Mouse (Mus musculus) left cerebral cortex, postnatal 4 days (tissue): ENCODE measurements around the gene Cycs. TPM values are rescaled to one million over a fixed set of nuclear protein-coding genes. Genes with fewer than 3 reads are reported as not detected.
"Not testable (repeated sequence)": the region's sequence is repeated elsewhere in the genome, so short reads cannot be mapped to it uniquely, and the experiment has no call there.

Experiments used
- DNase-seq: peaks from one replicate; pipeline ENCODE4 v3.0.0-alpha.2; 2022
- intact Hi-C: fragments of 180-260 bp; cut with DNase I; formaldehyde crosslinking; loops from one replicate; pipeline ENCODE4 v1.15.1; 2025
- total RNA-seq, 2 experiments: library from RNA; stranded (reverse); gene quantifications; 2 replicates each; pipeline ENCODE4 v1.2.3; 2021

The Cycs gene
- total RNA-seq = 10 to 100 TPM; 32.3 to 35.4 TPM

DNA sequence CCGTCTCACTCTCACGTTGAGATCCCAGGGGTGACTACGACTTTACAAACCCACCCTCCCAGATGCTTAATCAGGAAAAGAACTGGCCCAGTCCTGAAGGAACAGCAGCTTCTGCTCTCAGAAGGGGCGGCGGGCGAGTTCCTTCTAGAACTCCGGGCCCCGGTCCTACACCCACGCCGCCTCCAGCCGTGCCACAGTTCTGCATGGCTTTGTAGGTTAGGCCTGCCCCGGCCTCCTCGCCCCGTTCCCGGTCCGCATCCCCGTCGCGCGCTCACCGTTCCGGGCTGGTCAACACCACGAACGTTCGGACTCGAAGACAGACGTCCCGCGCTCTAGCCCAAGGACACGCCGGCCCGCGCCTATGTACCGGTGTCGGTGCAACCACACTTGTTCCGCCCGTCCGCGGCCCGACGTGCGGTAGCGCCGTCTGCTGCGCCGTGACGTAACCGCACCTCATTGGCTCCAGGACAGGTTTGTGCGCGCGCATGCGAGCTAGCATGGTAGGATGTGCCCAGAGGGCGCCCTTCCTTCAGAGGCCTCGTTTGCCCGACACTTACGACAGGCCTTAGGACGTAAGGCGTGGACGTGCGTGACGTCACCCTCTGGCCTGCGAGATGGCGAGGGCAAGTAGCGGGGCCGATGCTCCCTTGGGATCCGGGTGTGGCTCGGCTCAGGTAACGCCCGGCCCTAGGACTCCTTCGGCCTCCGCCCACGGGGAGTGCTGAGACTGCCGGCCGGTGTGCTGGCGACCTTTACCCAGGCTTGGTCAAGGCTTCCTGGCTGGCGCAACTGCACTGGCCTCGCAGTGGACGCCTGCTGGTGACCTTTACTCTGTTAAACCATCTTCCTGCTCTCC, at the start of gene Cycs:
Gene Cycs, minus strand, starts transcription at position 398 of the 856 bp plus-strand sequence.
- DNase-seq = peak; percentile 100
- intact Hi-C loops = no loop called here

DNA sequence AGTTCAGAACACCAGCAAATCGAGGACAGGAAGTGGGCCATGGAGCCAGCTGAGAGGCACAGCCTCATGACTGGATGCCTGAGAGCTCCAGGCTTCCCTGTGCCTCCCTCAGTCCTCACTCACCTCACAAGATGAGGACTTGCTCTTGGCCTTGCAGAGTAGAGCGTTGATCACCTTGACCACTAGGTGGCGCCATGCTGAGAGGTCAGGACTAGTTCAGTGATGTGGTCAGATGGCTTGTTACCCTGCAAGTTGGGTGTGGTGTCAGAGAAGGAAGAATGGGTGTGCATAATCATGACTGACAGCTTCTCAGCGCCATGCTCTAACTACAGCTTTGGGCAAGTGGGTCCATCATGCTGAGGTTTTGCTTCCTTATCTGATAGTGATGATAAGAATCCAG, 35.3 kb upstream of the Cycs start:
- intact Hi-C loops = no loop called here
- DNase-seq = peak; percentile 31

DNA sequence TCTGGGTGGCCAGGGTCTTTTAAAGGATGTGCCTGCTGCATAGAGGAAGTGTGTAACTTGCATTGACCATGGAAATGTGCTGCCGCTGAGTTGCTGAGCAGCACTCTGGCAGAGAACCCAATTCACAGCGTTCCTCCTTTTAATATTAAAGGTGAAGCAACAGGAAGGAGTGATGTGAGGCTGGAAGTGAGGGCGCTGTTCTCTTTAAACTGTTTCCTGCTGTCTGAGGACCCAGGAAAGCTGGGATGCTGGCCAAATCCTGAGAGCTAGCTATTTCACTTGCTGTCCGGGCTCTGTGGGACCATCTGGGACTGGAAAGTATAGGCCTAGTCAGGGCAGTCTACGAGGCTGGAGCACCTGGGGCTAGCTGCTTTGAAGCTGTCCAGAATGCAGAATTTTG, 32.2 kb upstream of the Cycs start:
- peak; percentile 73 for DNase-seq
- intact Hi-C loops = no loop called here

DNA sequence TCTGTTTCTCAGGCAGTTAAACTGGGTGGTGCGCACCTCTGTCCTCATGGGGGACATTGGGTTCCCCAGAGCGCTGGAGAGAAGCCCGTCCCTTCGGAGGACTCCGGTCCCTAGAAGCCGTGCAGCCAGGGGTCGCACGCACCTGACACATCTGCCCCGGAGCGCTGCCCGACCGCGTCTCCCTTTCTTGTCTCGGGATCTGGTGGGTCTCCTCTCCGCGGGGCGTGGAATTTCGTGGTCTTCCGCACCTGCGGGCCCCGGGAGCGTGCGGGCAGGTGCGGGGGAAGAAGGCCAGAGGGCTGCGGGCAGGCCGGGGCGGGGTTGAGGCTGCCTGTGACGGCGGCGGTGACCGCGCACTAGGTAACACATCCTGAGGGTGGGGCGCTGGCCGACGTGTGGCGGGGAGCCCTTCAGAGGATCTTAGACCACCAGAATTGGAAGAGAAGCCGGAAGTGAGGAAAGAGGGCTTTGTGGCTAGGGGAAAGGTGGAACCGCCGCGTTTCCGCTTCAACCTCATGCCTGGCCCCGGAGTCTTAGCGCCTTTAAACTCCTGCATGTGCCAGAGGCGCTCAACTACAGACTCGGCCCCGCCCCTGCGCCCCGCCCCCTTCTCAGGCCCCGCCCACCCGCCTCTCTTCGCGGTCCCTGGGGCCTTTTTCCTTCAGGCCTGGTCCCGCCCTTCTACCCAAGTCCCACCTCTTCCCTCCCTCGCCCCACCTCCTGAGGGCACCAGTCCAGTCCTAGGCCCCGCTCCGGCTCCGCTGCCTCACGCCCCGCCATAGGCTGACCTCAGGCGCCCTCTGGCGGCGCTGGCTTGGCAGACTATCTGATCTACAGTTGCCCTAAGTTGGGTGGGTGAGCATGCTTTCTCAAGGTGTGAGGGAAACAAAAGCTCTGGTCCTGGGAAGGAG, 30.2 kb upstream of the Cycs start, which contains the start of gene 4921507P07Rik:
Gene 4921507P07Rik, minus strand, starts transcription at position 332 of the 911 bp plus-strand sequence.
- intact Hi-C loops = no loop called here
- peak; percentile 98 for DNase-seq

DNA sequence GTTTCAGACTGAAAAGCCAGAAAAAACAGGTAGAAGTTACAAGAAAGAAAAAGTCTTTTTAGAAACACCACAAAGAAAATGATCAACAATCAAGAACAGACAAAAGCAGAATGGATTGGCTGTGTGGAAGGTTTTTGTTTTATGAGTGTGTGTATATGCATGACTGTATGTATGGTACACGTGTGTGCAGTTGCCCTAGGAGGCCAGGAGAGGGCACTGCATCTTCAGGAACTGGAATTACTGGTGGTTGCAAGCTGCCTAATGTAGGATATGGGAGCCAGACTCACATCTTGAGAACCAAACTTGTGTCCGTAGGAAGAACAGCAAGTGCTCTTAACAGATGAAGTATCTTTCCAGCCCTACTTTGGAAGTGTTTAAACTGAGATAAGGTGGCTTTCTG, 28.0 kb upstream of the Cycs start:
- intact Hi-C loops = no loop called here
- DNase-seq = no peak

DNA sequence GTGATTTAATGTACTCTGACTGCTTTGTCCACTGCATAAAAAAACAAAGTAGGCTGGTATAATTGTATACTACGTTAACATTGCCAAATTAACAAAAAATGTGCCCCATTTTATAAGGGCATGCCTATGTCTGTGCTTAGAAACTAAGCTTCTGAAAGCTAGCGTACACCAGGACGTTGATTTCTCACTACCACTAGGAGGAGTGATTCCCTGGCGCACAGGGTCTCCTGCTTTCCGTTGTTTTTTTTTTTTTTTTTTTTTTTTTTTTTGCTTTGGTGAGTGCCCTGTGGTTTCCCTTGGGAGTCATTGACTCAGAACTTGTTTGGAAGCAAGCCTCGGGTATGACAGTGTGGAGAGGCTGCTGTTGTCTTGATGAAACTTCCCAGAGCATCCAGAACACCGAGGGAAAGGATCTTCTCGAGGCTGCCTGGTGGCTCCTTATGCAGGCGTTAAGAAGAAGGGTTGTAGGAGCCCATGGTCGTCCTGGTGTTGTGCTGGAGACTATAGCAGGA, 27.1 kb upstream of the Cycs start:
- no peak for DNase-seq
- intact Hi-C loops = no loop called here

DNA sequence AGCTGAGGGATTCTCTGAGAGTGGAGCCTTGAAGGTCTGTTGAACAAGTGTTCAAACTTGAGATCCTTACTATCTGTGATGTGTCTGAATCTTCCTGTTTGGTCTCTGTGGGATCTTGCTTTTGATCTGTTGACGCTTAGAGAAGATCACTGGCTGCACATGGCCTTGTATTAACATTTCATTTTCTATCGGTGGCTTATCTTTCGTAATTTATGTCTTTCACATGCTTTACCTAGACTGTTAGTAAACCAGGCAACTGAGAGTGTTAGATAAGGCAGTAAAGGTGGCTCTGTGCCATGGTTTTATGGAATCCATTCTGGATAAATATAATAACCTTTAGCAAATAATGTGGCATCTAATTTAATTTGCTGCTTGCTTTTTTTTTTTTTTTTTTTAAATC, 23.9 kb upstream of the Cycs start:
- DNase-seq = no peak
- intact Hi-C loops = no loop called here

DNA sequence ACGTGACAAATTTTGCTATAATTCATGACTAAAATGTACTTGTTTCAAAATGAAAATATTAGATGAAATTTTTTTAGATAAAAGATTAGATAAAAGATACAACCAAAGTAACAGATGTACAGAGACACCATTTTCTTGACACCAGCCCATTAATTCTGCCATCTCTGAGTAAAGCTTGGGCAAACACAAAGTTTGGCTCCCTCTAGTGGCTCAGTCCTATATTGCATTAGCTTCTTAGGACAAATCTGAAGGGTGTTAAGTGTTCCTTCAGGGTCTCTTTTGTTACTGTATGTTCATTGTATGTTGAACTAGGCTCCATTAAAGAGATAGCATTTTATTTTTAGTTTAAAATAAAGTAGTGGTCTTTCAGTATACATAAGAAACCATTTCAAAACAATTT, 21.9 kb upstream of the Cycs start:
- peak; percentile 38 for DNase-seq
- intact Hi-C loops = no loop called here

DNA sequence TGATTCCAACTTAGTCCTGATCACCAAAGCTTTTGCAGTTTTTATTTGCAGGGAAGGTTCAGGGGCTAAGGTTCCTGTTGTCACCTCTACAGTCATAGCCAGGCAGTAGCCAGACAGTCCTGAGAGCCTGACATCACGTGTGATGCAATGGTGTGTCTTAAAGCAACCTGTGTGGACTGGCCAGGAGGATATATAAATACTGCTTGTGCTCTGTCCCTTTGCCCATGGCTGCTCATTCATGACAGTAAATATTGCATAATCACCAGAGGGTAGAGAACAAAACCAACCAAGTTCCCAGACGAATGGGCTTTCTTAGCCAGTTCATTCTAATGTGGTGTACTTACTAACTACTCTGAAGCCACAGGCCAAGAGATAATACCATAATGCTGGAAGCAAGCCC, 21.1 kb upstream of the Cycs start:
- intact Hi-C loops = no loop called here

DNA sequence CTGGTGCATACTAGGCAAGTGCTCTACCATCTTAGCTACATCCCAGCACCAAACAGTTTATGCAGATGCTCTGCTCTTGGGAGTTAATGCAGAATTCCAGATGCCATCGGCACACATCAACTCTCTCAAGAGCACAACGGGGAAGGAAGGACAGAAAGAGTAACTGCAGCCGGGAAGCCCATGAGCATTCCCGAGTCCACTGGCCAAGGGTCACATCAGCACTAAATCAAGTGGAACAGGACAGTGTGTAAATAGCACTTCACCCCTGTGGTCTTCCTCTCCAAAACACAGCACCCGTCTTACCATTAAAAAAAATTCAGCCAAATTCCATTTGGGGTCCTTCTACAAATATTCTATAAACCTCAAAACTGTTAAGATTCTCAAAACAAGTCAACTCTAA, 20.0 kb upstream of the Cycs start:
- no peak for DNase-seq
- intact Hi-C loops = no loop called here

More for the DNA sequence above, 21.1 kb upstream of the Cycs start:
- no peak for DNase-seq

DNA sequence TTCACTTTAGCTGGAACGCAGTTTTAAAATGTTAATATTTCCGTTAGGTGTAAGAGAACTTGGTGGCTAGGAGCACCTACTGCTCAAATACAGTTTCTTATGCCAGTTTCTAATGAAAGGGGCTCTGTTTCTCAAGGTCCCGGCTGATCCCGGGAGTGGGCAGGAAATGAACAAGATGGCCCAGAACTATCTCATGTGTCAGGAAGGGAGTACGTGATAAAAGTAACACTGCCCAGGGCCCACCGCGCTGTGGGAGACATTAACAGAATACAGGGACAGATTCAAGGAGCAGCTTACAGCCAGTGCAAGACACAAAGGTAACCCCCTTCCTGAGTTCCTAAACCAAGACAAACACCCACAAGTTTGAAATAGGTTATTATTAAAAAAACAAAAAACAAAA, 19.4 kb upstream of the Cycs start:
- intact Hi-C loops = no loop called here

DNA sequence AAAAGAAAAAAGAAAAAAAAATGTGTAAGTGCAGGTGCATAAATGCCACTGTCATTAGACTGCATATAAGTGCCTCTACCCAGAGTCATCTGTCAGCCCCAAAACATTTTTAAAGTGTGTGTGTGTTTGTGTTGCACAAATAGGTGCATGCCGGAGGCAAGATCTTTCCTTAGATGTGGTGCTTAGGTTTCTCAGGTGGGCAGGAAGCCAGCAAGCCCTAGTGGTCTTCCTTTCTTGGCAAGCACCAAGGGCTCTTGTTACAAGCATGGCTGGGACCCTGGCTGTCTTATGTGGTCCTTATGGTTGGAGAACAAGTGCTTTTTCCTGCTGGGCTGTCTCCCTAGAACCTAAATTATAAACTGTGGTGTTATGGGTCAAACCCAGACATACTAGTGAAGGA, 5.3 kb upstream of the Cycs start:
- intact Hi-C loops = no loop called here
- DNase-seq = peak; percentile 48

More for the DNA sequence above, 19.4 kb upstream of the Cycs start:
- no peak for DNase-seq

DNA sequence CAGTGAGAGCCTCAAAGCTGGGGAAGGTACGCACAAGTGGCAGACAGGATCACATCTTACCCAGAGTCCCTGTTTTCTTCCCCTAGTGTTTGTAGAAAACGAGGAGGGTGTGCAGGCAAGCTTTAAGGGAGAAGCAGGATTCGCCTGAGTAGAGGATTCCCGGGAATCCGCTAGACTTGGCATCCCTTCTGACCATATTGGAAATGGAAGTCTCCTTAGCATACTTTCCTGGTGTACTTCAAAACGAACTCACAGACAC, 588 bp upstream of the Cycs start:
- intact Hi-C loops = no loop called here
- DNase-seq = no peak

DNA sequence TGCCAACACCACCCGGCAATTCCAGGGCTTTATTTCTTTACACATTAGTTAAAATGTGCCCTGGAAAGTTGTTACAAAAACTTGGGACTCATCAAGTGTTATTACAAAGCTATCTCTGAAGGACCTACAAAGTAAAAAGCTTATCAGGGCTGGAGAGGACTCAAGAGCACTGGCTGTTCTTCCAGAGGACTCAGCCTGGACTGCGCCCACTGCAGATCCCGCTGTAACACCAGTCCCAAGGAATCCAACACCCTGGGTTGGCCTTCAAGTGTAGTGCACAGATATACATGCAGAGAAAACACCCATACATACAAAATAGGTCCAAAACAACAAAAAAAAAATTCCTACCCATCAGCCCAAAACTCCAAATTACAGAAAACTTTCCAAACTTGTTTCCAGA, 2.7 kb downstream of the Cycs start:
- intact Hi-C loops = no loop called here
- DNase-seq = no peak

DNA sequence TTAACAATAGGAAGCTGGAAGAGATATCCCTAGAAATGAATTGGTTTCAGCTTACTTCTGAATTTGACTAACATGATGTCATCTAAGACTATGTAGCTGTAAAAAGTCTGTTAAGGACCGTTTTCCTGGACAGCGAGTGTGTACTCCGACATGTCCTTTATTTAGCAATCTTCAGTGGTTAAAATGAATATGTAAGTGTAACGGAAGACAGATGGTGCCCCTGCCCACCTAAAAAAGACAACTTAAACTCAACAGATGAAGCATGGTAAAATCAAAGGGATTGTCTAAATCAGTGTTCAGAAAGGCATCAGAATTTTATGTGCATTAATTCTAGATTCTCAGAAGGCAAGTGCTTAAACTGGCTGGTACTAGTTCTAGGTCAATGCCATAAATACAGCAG, 3.9 kb downstream of the Cycs start:
- DNase-seq = no peak
- intact Hi-C loops = no loop called here

DNA sequence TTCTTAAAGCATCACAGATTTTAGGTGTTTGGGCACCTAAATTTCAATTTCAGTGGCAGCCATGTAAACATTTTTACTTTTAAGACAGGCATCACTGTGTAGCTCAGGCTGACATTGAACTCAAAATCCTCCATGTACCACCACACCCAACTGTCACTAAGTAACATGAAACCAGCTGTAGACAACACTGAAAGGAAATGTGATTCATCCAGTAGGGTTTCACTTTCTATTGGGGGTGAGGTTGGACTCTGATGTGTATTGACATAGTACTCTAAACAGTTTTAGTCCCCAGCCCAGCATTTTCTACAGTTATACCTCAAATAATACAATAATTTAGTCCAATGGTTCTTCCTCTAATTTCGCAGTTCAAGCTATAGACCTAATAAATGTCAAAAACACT, 5.6 kb downstream of the Cycs start:
- intact Hi-C loops = no loop called here
- DNase-seq = no peak

DNA sequence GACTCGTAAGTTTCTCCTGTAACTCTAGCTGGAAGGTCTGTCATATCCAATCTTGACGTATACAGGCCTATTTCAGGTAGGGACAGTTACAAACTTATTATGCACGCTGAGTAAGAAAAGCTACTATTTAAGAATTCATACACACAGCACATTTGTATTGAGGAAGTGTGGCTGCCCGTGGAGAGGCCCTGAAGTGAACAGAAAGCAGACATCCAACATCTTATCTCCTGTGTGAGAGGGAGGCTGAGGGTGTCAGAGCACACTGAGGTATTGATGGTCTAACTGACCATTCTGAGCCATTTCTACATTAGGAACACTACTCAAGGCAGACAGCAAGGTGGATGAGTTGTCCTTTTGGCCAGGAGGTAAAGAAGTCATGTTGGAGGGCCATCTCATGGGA, 7.5 kb downstream of the Cycs start:
- DNase-seq = no peak
- intact Hi-C loops = no loop called here

DNA sequence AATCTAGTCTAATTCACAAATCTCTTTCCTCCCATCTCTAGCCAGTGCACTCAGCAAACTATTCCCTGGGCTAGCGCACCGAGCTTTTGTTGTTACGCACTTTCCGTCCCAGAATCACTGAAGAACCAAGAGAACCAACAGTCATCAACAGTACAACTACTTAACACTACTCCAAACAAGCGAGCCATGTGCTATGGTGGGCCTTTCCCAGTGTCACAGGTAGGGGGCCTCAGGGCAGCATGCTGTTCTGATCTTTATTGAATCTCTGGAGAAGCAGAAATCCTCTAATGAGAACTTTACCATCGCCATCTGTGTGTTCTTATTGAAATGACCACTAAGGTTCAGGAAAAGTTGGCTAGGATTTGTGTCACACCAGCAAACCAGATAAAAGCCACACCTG, 8.8 kb downstream of the Cycs start:
- no peak for DNase-seq
- intact Hi-C loops = no loop called here

DNA sequence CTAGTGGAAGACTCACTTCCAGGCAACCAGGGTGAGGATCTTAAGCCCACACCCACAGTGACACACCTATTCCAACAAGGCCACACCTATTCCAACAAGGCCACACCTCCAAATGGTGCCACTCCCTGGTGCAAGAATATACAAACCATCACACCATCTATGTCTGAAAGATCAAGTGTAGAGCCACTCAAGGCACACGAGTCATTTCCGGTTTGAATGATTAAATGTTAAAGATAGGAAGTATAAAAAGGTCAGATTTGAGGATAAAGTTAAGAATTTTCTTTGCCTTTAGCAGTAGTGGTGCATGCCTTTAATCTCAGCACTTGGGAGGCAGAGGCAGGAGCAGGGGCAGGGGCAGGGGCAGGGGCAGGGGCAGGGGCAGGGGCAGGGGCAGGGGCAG, 12.1 kb downstream of the Cycs start:
- DNase-seq, intact Hi-C loops: not testable (repeated sequence)

DNA sequence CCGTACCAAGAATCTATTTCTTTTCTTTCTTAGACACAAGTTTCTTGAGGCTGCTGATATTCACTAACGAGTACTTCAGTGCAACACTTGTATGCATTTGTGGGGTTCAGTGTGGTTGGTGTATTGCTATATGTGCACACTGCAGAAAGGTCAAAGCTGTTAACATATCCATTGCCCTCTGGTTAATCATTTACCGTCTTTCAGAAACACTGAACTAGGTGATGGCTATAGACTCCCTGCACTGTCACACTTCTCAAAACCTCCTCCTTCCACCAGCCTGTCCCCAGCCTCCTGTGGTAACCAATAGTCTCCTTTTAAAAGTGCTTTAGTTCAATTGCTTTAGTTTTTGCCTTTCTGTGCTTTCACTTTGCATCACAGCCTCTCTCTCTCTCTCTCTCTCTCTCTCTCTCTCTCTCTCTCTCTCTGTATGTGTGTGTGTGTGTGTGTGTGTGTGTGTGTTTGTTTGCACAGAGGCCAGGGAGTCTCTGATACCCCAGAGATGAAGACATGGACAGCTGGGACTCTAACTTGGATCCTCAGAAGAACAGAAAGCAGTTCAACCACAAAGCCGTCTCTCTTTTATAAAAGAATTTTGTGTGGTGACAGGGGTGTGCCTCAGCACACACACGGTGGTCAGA, 13.3 kb downstream of the Cycs start:
- intact Hi-C loops = no loop called here
- no peak for DNase-seq

DNA sequence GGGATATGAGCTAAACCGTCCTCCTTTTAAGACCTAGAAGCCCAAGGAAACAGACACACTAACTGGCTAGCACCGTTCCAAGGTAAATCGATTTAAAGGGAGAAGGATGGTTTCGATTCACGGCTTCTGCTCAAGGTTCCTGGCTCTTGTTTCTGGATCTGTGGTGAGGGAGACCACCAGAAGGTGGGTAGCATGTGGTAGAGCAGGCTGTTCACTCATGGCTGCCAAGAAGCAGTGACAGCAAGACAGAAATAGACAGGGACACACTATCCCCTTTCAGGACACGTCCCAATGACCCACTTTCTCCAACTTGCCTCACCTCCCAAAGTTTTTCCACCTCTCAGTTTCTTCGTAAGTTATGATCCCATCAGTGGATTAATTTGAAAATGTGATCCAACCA, 16.5 kb downstream of the Cycs start:
- DNase-seq = no peak
- intact Hi-C loops = loop anchor here (10.0 kb wide), 1 partner anchor 625 kb away; no protein-coding TSS in a partner anchor
